In genomic region chr11:98052989-98053834, GRCm38 (mm10) we compare ENCODE assay signal across 8 mouse cellular contexts. TPM values are rescaled to one million over a fixed set of nuclear protein-coding genes. Genes with fewer than 3 reads are reported as not detected.
A peak's percentile ranks its signal among the peaks of the same experiment; 100 is the strongest.
DNase-seq lines count a peak whose midpoint lies in the region; ATAC-seq and TF ChIP-seq lines count a peak whose summit lies in the region.

Gene Stac2 (minus strand): TSS chr11:98053462.

- no peak for TF ChIP-seq CTCF in E14TG2a.4 (conservative IDR thresholded peaks at IDR 0.05; ENCODE audit: low read length)
- no peak for TF ChIP-seq CTCF in bone marrow, adult 2 months (IDR thresholded peaks at IDR 0.05; ENCODE audit: control insufficient read depth, insufficient read depth, low read length)
- TF ChIP-seq CTCF in embryonic fibroblast, embryonic 13.5 days (IDR thresholded peaks at IDR 0.05; ENCODE audit: borderline replicate concordance, insufficient read depth, low read length): no peak

- ATAC-seq in lung, embryonic 15.5 days (ENCODE audit: borderline replicate concordance, extremely low read depth, low FRiP score, low TSS enrichment): peak; percentile 90

- no peak for TF ChIP-seq POLR2A in bone marrow, adult 2 months (IDR thresholded peaks at IDR 0.05; ENCODE audit: borderline replicate concordance, control insufficient read depth, low read depth, low read length)
- TF ChIP-seq POLR2A in embryonic fibroblast, embryonic 13.5 days (IDR thresholded peaks at IDR 0.05; ENCODE audit: low read depth, low read length): no peak

- peak within 1 kb of the TSS; percentile 20; the same call in 1 of the 2 replicates for H3K27ac ChIP-seq in bone marrow, adult 2 months (ENCODE audit: control insufficient read depth, insufficient read depth, low read depth, low read length, poor library complexity)
- H3K27ac ChIP-seq in embryonic fibroblast, embryonic 13.5 days (ENCODE audit: insufficient read depth, low read length): no peak within 1 kb of the TSS
- H3K27ac ChIP-seq in lung, embryonic 15.5 days: no peak within 1 kb of the TSS

- H3K36me3 ChIP-seq in E14TG2a.4 (ENCODE audit: insufficient read depth, low read length): peaks cover 13% of the 10 kb centered on the region; the same call in 1 of the 2 replicates
- H3K36me3 ChIP-seq in lung, embryonic 15.5 days: no peaks in the 10 kb centered on the region

- H3K9ac ChIP-seq in lung, embryonic 15.5 days: peak within 1 kb of the TSS; percentile 14; the same call in 1 of the 2 replicates

- peaks cover 74% of the 10 kb centered on the region for H3K4me1 ChIP-seq in E14TG2a.4 (replicated peaks; ENCODE audit: low read depth, low read length)
- peaks cover 3% of the 10 kb centered on the region for H3K4me1 ChIP-seq in bone marrow, adult 2 months (ENCODE audit: control insufficient read depth, insufficient read depth, low read length)
- peaks cover 4% of the 10 kb centered on the region; the same call in 1 of the 2 replicates for H3K4me1 ChIP-seq in embryonic fibroblast, embryonic 13.5 days (ENCODE audit: control insufficient read depth, insufficient read depth, low read length)
- H3K4me1 ChIP-seq in lung, embryonic 15.5 days: peaks cover 18% of the 10 kb centered on the region

- peak; percentile 73 for DNase-seq in heart, postnatal 14 days
- peak; percentile 89 to 93 for DNase-seq in kidney, postnatal 4 days
- peak; percentile 68 for DNase-seq in ovary, postnatal 14 days (ENCODE audit: low spot score)
- peak; percentile 42 to 69 for DNase-seq in urinary bladder, postnatal 36 days (ENCODE audit: low spot score in 2 of 2)

- H3K4me2 ChIP-seq in lung, embryonic 15.5 days: peak within 1 kb of the TSS; percentile 66

- peaks cover 23% of the 10 kb centered on the region for H3K27me3 ChIP-seq in E14TG2a.4 (ENCODE audit: insufficient read depth, low read length)
- H3K27me3 ChIP-seq in lung, embryonic 15.5 days: peaks cover 75% of the 10 kb centered on the region

- WGBS in bone marrow, adult 2 months: 4% methylated on average over 44 of the region's 48 CpGs
- 2% methylated on average over 28 of the region's 48 CpGs for WGBS in lung, embryonic 15.5 days

- no peaks in the 10 kb centered on the region for H3K9me3 ChIP-seq in E14TG2a.4 (ENCODE audit: low read length)
- H3K9me3 ChIP-seq in lung, embryonic 15.5 days: no peaks in the 10 kb centered on the region

- peak within 1 kb of the TSS; percentile 85 for H3K4me3 ChIP-seq in E14TG2a.4 (replicated peaks; ENCODE audit: low read length)
- peak within 1 kb of the TSS; percentile 47 for H3K4me3 ChIP-seq in bone marrow, adult 2 months (replicated peaks; ENCODE audit: control insufficient read depth, low read depth, low read length)
- peak within 1 kb of the TSS; percentile 32 for H3K4me3 ChIP-seq in embryonic fibroblast, embryonic 13.5 days (ENCODE audit: insufficient read depth, low read length)
- H3K4me3 ChIP-seq in lung, embryonic 15.5 days: peak within 1 kb of the TSS; percentile 37

- intact Hi-C loops in heart, postnatal 14 days (cut with DNase I): no loop called here

RNA-seq across cellular contexts. Expression of gene Stac2, which starts in this region (rescaled TPM):
- 0.52 and 1.0 TPM in 2 replicates for polyA plus RNA-seq in bone marrow, adult 2 months (2011; ENCODE audit: insufficient read depth, insufficient read length, low replicate concordance, missing spikeins)
- 1.7 and 1.9 TPM in 2 replicates for polyA plus RNA-seq in embryonic fibroblast, embryonic 13.5 days (2011; ENCODE audit: insufficient read length, low read depth, missing spikeins)
- under 1 TPM; 0.27 to 0.43 TPM for total RNA-seq in heart, postnatal 14 days (2021)
- polyA plus RNA-seq in lung, embryonic 15.5 days (2015; fragmentation: Nextera tagmentation; extraction: Ambion mirVana): 0.06 and 0.16 TPM in 2 replicates

Comparison
In these comparisons a context has a peak if more than half of its experiments do, and no peak if none do; other contexts are left out.
1. Peak in DNase-seq in heart, postnatal 14 days; RNA of the gene not detected or under 1 TPM.
2. Peak in ATAC-seq, H3K4me3 ChIP-seq, H3K9ac ChIP-seq and H3K4me2 ChIP-seq in lung, embryonic 15.5 days; RNA of the gene not detected or under 1 TPM.
3. H3K4me3 ChIP-seq: peak in every context shown above with its lines; median percentile 85 in E14TG2a.4; 47 in bone marrow, adult 2 months; 37 in lung, embryonic 15.5 days; 32 in embryonic fibroblast, embryonic 13.5 days.